Mouse (Mus musculus) hindbrain, embryonic 16.5 days (tissue): ENCODE data around the gene Slc46a1. TPM values are rescaled to one million over a fixed set of nuclear protein-coding genes. Genes with fewer than 3 reads are reported as not detected.

ENCODE experiments used
- ATAC-seq: fragments of 200-750 bp; cut with Nextera tagmentation; 2 replicates; pipeline ENCODE4 v1.8.0; 2017; ENCODE audit warnings: moderate TSS enrichment, moderate library complexity
- H3K27ac ChIP-seq: fragments of 300-500 bp; sonication (generic); 2 replicates; pipeline ENCODE4 v1.5.1; 2014; ENCODE audit warnings: low read depth, mild to moderate bottlenecking, control low read depth, low read length, moderate library complexity
- H3K27me3 ChIP-seq: fragments of 300-500 bp; sonication (generic); replicated peaks from 2 replicates; pipeline ENCODE4 v1.6.1; 2014; ENCODE audit warnings: low read length; ENCODE audit not compliant: control insufficient read depth, insufficient read depth
- H3K36me3 ChIP-seq: fragments of 300-500 bp; sonication (generic); 2 replicates; pipeline ENCODE4 v1.6.1; 2014; ENCODE audit warnings: mild to moderate bottlenecking, low read length, moderate library complexity, mixed read lengths; ENCODE audit not compliant: control insufficient read depth, insufficient read depth
- H3K4me1 ChIP-seq: fragments of 300-500 bp; sonication (generic); 2 replicates; pipeline ENCODE4 v1.6.1; 2014; ENCODE audit warnings: low read depth, low read length; ENCODE audit not compliant: control insufficient read depth, insufficient read depth
- H3K4me2 ChIP-seq: fragments of 300-500 bp; sonication (generic); 2 replicates; pipeline ENCODE4 v1.6.1; 2014; ENCODE audit warnings: mild to moderate bottlenecking, low read length, control low read depth, moderate library complexity
- H3K4me3 ChIP-seq: fragments of 300-500 bp; sonication (generic); 2 replicates; pipeline ENCODE4 v1.5.1; 2014; ENCODE audit warnings: mild to moderate bottlenecking, low read length, control low read depth, moderate library complexity
- H3K9ac ChIP-seq: fragments of 300-500 bp; sonication (generic); 2 replicates; pipeline ENCODE4 v1.6.1; 2014; ENCODE audit warnings: low read depth, mild to moderate bottlenecking, control low read depth, low read length, moderate library complexity
- H3K9me3 ChIP-seq: fragments of 300-500 bp; sonication (generic); 2 replicates; pipeline ENCODE4 v1.6.1; 2014; ENCODE audit warnings: mild to moderate bottlenecking, low read length, moderate library complexity; ENCODE audit not compliant: control insufficient read depth
- WGBS: fragments of 180-500 bp; shearing (Covaris S2); extraction: QIAGEN DNeasy Blood & Tissue Kit; methylation state at CpG from one replicate; pipeline ENCODE4 v1.1.7; 2014; 5-methylcytosine and 5-hydroxymethylcytosine counted together
- polyA plus RNA-seq: library from polyadenylated mRNA; unstranded; fragments of >200 nt; fragmentation: Nextera tagmentation; extraction: Ambion mirVana; gene quantifications from 2 replicates; pipeline ENCODE4 v1.2.1, GENCODE M21; 2015

The Slc46a1 gene
- polyA plus RNA-seq, 1 experiment from 2014 or later = 27.8 TPM

GRCm38 (mm10) chr11:78448242-78448641 lies 17.3 kb upstream of the Slc46a1 start:
- Histone ChIP-seq H3K4me3 (no peak overlapping the region), H3K27ac (no peak overlapping the region), H3K4me1 (no peaks in the 10 kb centered on the region), H3K36me3 (no peaks in the 10 kb centered on the region), H3K4me2 (no peak overlapping the region), H3K9me3 (no peaks in the 10 kb centered on the region), H3K9ac (no peak overlapping the region), H3K27me3 (no peaks in the 10 kb centered on the region)
- no peak for ATAC-seq
- 76% methylated on average over 1 of the region's 1 CpGs for WGBS

GRCm38 (mm10) chr11:78450337-78450736 lies 15.2 kb upstream of the Slc46a1 start:
- WGBS = 65% methylated on average over 2 of the region's 2 CpGs
- ATAC-seq = no peak

GRCm38 (mm10) chr11:78453675-78454074 lies 11.8 kb upstream of the Slc46a1 start:
- WGBS = 4% methylated on average over 4 of the region's 4 CpGs
- no peaks in the 10 kb centered on the region for H3K36me3 ChIP-seq

More at GRCm38 (mm10) chr11:78450337-78450736, 15.2 kb upstream of the Slc46a1 start:
- Histone ChIP-seq H3K4me3 (no peak overlapping the region), H3K4me1 (no peaks in the 10 kb centered on the region), H3K27ac (no peak overlapping the region), H3K9ac (no peak overlapping the region), H3K36me3 (no peaks in the 10 kb centered on the region), H3K9me3 (no peaks in the 10 kb centered on the region), H3K27me3 (no peaks in the 10 kb centered on the region), H3K4me2 (no peak overlapping the region)

GRCm38 (mm10) chr11:78454276-78454675 lies 11.2 kb upstream of the Slc46a1 start:
- WGBS = 68% methylated on average over 7 of the region's 7 CpGs
- no peak overlapping the region for H3K4me3 ChIP-seq
- H3K27ac ChIP-seq = no peak overlapping the region
- H3K4me2 ChIP-seq = no peak overlapping the region
- no peak for ATAC-seq
- H3K9me3 ChIP-seq = no peaks in the 10 kb centered on the region
- H3K4me1 ChIP-seq = no peaks in the 10 kb centered on the region
- H3K27me3 ChIP-seq = no peaks in the 10 kb centered on the region
- H3K36me3 ChIP-seq = no peaks in the 10 kb centered on the region
- no peak overlapping the region for H3K9ac ChIP-seq

More at GRCm38 (mm10) chr11:78453675-78454074, 11.8 kb upstream of the Slc46a1 start:
- no peak for ATAC-seq
- no peaks in the 10 kb centered on the region for H3K9me3 ChIP-seq
- no peak overlapping the region for H3K9ac ChIP-seq
- no peak overlapping the region for H3K27ac ChIP-seq
- no peaks in the 10 kb centered on the region for H3K4me1 ChIP-seq
- no peaks in the 10 kb centered on the region for H3K27me3 ChIP-seq
- no peak overlapping the region for H3K4me3 ChIP-seq
- H3K4me2 ChIP-seq = no peak overlapping the region

GRCm38 (mm10) chr11:78455308-78455707 lies 10.2 kb upstream of the Slc46a1 start:
- no peaks in the 10 kb centered on the region for H3K27me3 ChIP-seq
- no peak for ATAC-seq
- no peaks in the 10 kb centered on the region for H3K36me3 ChIP-seq
- H3K4me2 ChIP-seq = no peak overlapping the region
- no peak overlapping the region for H3K9ac ChIP-seq
- 43% methylated on average over 5 of the region's 5 CpGs for WGBS
- H3K9me3 ChIP-seq = no peaks in the 10 kb centered on the region
- H3K4me1 ChIP-seq = no peaks in the 10 kb centered on the region
- no peak overlapping the region for H3K27ac ChIP-seq
- no peak overlapping the region for H3K4me3 ChIP-seq

GRCm38 (mm10) chr11:78458740-78459139 lies 6.8 kb upstream of the Slc46a1 start:
- no peaks in the 10 kb centered on the region for H3K27me3 ChIP-seq
- H3K9me3 ChIP-seq = no peaks in the 10 kb centered on the region
- ATAC-seq = no peak
- WGBS = 87% methylated on average over 17 of the region's 17 CpGs
- no peaks in the 10 kb centered on the region for H3K36me3 ChIP-seq
- no peak overlapping the region for H3K27ac ChIP-seq
- no peak overlapping the region for H3K4me3 ChIP-seq
- no peak overlapping the region for H3K9ac ChIP-seq
- no peaks in the 10 kb centered on the region for H3K4me1 ChIP-seq
- H3K4me2 ChIP-seq = no peak overlapping the region

- H3K27ac ChIP-seq = no peak overlapping the region
- no peak overlapping the region for H3K4me3 ChIP-seq
- ATAC-seq = no peak
- no peak overlapping the region for H3K9ac ChIP-seq
- 67% methylated on average over 1 of the region's 1 CpGs for WGBS
- H3K4me1 ChIP-seq = peaks cover 16% of the 10 kb centered on the region
- no peaks in the 10 kb centered on the region for H3K9me3 ChIP-seq
- H3K27me3 ChIP-seq = no peaks in the 10 kb centered on the region
- H3K36me3 ChIP-seq = no peaks in the 10 kb centered on the region
- no peak overlapping the region for H3K4me2 ChIP-seq
Measured at GRCm38 (mm10) chr11:78461894-78462293, 3.6 kb upstream of the Slc46a1 start.

GRCm38 (mm10) chr11:78462669-78463068 lies 2.8 kb upstream of the Slc46a1 start:
- Histone ChIP-seq H3K27ac (no peak overlapping the region), H3K4me3 (no peak overlapping the region), H3K4me2 (no peak overlapping the region), H3K9ac (no peak overlapping the region), H3K9me3 (no peaks in the 10 kb centered on the region), H3K4me1 (peaks cover 16% of the 10 kb centered on the region), H3K27me3 (no peaks in the 10 kb centered on the region), H3K36me3 (no peaks in the 10 kb centered on the region)
- WGBS = 86% methylated on average over 5 of the region's 5 CpGs
- ATAC-seq = no peak

- Histone ChIP-seq H3K27me3 (no peaks in the 10 kb centered on the region), H3K4me3 (no peak overlapping the region), H3K27ac (no peak overlapping the region), H3K9ac (no peak overlapping the region), H3K36me3 (no peaks in the 10 kb centered on the region), H3K4me1 (peaks cover 16% of the 10 kb centered on the region), H3K9me3 (no peaks in the 10 kb centered on the region), H3K4me2 (no peak overlapping the region)
- no peak for ATAC-seq
- 75% methylated on average over 13 of the region's 13 CpGs for WGBS
Measured at GRCm38 (mm10) chr11:78463286-78464036, 2.0 kb upstream of the Slc46a1 start.
